Mouse (Mus musculus) heart, postnatal 14 days (tissue): ENCODE data around the gene Gm44805. TPM values are rescaled to one million over a fixed set of nuclear protein-coding genes. Genes with fewer than 3 reads are reported as not detected.

Experiments used
- DNase-seq, 2 experiments: peaks; one replicate each; pipeline ENCODE4 v3.0.0; 2021 to 2022
- intact Hi-C: fragments of 180-260 bp; cut with DNase I; formaldehyde crosslinking; loops from one replicate; pipeline ENCODE4 v1.15.1; 2025
- total RNA-seq, 2 experiments: library from RNA; stranded (reverse); gene quantifications; 2 replicates each; pipeline ENCODE4 v1.2.3; 2021

Gene Gm44805
- total RNA-seq, 2 experiments from 2014 or later, result not detected

- intact Hi-C loops, result no loop called here
- DNase-seq, result no peak
These were observed 2.6 kb upstream of the Gm44805 start for GRCm38 (mm10) chr7:19683771-19684201.

DNA sequence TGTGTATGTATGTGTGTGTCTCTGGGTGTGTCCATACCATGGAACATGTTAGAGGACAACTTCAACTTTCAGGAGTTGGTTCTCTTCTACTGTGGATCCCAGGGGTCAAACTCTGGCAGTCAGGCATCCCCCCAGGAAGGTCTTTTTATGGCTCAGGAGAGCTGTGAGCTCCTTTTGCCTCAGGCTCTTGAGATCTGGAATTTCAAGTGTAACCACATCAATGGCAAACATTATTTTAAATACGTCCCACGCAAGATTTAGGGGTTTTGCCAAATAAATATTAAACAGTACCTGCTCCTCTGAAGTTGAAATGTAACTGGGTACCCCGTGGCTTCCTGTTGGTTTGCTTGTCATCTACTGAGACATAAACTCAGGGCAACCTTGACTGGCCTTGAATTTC lies 1.8 kb upstream of the Gm44805 start:
- intact Hi-C loops, result no loop called here
- no peak for DNase-seq

DNA sequence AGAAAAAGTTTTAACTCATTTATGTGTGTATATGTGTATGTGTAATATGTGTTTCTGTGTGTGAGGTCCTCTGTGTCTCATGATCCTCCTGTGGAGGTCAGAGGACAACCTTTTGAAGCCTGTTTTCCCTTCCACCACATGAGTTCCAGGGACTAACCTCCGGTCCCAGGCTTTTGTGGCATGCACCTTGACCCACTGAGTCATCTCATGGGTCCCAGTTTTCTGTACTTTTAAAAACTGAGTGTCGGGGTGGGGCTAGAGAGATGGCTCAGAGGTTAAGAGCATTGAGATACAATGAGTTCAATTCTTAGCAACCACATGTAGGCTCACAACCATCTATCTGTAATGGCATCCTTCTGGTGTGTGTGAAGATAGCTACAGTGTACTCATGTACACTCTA lies 521 bp downstream of the Gm44805 start:
- DNase-seq, result no peak
- intact Hi-C loops, result no loop called here

GRCm38 (mm10) chr7:19678901-19679300 lies 2.3 kb downstream of the Gm44805 start:
- no peak for DNase-seq
- intact Hi-C loops, result no loop called here

- no peak for DNase-seq
- intact Hi-C loops, result no loop called here
These were observed 3.4 kb downstream of the Gm44805 start, which contains the start of gene Apoc2 for GRCm38 (mm10) chr7:19677872-19678271. Gene Apoc2, minus strand, starts transcription at chr7:19677941.

DNA sequence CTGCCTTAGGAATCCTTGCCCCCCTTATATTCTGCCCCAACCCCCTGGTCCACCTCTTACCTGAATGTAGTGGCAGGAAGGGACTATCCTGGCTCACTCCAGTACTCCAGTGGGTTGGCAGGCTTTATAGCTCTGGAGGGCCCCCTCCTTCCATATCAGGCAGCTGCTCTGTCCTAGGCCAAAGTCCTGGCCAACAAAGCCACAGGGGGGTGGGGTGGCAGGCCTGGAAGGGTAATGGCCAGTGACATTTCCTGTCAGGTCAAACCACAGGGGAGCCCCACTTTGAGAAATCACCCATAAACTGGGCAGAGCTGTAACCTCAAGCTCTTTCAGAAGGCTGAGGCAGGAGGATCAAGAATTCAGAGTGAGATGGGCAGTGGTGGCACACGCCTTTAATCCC lies 4.6 kb downstream of the Gm44805 start:
- intact Hi-C loops, result no loop called here
- no peak for DNase-seq

GRCm38 (mm10) chr7:19675824-19676223 lies 5.4 kb downstream of the Gm44805 start:
- intact Hi-C loops, result no loop called here
- no peak for DNase-seq

GRCm38 (mm10) chr7:19673083-19673699 lies 8.0 kb downstream of the Gm44805 start:
- intact Hi-C loops, result no loop called here
- DNase-seq, result no peak

DNA sequence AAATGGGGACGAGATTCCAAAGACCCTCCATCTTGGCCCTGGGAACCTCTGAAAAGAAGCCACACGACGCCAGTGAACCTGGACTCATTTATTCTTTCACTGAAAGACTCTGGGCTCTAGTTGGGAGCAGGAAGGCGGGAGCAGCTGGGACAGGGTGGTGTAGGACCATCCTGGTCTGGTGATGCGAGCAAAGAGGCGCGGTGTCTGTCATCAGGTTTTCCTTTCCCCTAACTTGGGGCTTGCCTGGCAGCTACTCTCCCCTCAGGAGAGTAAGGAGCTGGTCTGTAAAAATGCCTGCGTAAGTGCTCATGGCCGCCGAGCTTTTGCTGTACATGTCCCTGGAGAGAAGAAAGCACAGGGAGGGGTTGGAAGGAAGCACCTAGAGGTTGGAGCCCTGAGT lies 9.7 kb downstream of the Gm44805 start:
- DNase-seq, result no peak

DNA sequence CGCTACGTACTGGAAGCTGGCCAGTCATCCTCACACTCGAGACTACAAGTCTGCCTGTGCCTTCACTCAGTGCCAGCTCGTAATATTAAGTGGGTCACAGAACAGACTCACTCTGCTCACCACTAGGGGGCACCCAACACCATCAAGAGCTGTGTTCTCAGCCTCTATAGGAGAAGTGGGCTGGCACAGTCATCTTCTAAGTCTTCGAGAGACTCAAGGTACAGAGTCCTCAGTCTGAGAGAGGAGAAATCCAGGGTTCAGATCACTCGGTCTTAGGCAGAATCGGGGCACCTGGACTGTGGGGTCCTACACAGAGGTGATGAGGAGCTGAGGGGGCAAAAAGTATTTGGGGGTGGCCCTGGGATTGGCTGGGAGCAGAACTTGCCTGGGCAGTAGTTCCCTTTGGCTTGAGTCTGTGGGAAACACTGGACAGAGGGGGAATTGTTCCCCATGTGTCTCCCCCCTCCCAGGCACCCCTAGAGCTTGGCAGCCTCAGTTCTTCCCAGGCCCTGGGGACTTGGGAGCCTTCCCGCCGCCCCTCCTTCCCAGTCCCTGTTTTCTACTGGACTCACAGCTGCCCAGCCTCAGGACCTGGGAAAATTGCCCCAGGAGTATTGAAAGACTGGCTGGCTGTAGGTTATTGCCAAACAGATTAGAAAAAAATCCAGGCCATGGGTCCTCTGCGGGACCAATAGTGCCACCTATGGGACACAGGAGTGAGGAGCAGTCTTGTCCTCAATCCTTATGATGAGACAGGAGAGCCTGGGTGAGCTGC lies 12.1 kb downstream of the Gm44805 start:
- intact Hi-C loops, result loop anchor here (1.0 to 5.0 kb wide), 3 partner anchors 32 to 113 kb away; no protein-coding TSS in a partner anchor
- DNase-seq, result peak; percentile 91 to 95

More for the DNA sequence above, 9.7 kb downstream of the Gm44805 start:
- intact Hi-C loops, result no loop called here

DNA sequence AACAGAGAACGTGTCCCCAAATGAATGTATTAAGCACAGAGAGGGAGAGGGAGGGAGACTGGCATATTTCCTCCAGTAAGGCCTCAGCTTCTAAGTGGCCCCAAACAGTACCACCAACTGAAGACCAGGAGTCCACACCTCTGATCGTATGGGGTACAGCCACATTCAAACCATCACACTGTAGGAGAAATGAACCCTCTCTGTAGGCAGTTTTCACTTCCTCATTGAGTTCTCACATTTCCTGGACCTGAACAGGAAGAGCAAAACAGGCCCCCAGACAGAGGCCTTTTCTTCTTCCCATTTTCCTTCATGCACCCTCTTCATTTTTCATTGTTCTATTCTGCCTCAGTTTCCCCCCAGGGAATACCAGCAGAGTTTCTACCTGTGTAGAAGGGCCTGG lies 13.8 kb downstream of the Gm44805 start:
- DNase-seq, result no peak
- intact Hi-C loops, result loop anchor here (5.0 kb wide), 1 partner anchor 115 kb away; no protein-coding TSS in a partner anchor

DNA sequence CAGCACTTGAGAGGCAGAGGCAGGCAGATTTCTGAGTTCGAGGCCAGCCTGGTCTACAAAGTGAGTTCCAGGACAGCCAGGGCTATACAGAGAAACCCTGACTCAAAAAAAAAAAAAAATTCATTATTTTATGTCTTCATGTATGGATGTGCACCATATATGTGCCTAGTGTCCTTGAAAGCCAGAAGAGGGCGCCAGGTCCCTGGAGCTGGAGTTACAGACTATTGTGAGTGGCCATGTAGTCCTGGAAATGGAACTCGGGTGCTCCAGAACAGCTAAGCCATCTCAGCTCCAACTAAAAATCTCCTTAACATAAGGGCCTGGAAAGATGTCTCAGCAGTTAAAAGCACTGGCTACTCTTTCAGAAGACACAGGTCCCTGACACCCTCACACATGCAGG lies 14.5 kb downstream of the Gm44805 start:
- intact Hi-C loops, result loop anchor here (5.0 kb wide), 1 partner anchor 116 kb away; no protein-coding TSS in a partner anchor
- DNase-seq, result no peak

DNA sequence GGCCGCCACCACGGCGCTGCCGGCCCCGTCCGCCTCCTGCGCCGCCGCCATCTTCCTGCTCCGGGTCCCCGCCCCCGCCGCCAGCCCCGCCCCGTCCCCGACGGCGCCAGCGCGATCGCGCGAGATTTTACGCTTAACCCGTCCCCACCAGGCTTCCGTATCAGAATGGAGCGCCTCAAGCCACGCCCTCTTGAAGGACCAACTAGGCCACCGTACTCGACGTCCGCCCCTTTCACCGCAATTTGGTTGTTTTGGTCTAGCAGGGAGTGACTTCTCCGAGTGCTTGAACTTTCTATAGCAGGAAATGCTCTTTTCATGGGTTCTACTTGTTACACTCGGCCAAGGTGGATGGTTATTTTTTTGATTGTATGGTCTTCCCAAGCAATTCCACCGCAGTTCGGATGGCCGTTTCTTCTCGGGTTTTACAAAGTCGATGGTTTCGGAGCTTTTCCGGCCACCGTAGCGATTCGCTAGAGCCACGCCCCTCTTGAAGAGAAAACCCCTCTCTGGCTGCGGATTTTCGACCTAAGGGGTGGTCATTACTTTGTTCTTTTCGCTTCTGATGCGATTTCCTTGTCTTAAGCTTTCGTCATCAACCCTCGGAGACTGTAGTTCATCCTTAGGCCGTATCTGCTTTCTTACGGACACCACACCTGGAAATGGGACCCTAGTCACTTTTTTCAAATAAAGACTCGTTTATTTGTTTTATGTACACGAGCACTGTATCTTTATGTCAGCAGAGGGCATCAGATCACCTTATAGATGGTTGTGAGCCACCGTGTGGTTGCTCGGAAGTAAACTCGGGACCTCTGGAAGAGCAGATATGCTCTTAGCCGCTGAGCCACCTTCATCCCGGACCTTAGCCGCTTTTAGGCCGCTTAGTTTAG lies 16.0 kb downstream of the Gm44805 start, which contains the start of gene Clptm1:
TSS of gene Clptm1 (minus strand) at position 79 of the 887 bp plus-strand sequence.
- intact Hi-C loops, result loop anchor here (5.0 kb wide), 1 partner anchor 117 kb away; no protein-coding TSS in a partner anchor
- DNase-seq, result peak; percentile 96 to 97

DNA sequence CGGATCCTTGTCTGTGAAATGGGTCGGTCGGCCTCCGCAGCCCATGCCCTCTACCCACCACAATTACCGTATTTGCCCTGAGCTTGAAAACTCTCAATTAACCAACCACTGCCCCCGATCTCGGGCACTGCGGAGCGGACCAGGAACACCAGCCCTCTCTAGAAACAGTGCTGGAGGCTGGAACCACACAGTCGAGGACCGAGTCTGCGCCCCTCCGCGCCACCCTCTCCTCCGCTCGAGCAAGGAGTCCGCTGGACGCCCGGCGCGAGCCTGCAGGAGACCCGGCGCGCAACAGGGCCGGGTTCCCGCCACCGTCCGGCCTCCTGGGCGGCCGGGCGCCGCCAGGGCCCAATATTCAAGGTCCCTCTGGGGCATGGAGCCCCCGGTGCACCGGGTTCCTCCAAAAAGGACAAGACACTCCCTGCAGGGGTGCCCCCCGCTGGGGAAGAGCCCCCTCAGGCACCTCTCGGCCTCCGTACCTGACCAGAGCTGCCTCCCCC lies 16.7 kb downstream of the Gm44805 start:
- no peak for DNase-seq
- intact Hi-C loops, result no loop called here

DNA sequence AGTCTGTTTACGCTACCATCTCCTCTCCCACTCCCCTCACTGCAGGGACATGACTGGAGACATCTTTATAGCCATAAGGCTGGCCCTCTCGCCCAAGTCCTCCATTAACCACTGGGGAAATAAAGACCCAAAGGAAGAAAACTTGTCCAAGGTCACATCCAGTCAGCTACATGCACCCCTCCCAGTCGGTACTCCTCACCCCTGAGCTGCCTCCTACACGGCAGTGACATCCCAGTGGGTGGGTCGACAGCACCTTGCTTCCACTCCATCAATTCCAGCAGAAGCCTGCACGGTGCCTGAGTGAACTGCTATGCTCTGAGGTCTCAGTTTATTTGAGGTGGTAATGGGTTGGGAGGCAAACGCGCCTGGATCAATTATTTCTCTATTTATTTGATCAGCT lies 17.3 kb downstream of the Gm44805 start:
- intact Hi-C loops, result no loop called here
- DNase-seq, result no peak

GRCm38 (mm10) chr7:19652614-19653013 lies 28.6 kb downstream of the Gm44805 start:
- intact Hi-C loops, result no loop called here
- peak; percentile 47 to 67 for DNase-seq

DNA sequence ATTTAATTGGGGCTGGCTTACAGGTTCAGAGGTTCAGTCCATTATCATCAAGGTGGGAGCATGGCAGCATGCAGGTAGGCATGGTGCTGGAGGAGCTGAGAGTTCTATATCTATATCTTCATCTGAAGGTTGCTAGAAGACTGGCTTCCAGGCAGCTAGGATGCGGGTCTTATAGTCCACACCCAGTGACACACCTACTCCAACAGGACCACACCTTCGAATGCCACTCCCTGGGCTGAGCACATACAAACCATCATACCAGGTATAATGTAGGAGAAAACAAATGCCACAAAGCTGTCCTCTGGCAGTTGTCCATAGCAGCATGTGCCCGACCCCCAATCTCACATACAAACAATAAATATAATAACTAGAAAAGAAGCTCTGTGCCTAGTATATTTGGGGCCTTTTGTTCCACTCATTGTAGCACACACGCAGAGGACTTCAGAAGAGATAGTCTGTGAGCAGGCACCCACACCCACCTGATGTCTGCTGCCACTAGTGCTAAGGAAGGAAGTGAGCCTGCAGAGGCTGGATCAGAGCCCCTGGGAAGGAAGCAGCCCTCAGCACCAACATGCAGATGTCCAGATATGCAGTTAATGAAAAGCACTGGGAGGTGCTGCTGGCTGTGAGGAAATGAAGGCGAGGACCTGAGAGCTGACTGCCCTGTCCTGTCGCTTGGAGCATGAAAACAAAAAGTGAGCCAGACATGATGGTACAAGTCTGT lies 30.0 kb downstream of the Gm44805 start:
- no peak for DNase-seq
- intact Hi-C loops, result no loop called here

DNA sequence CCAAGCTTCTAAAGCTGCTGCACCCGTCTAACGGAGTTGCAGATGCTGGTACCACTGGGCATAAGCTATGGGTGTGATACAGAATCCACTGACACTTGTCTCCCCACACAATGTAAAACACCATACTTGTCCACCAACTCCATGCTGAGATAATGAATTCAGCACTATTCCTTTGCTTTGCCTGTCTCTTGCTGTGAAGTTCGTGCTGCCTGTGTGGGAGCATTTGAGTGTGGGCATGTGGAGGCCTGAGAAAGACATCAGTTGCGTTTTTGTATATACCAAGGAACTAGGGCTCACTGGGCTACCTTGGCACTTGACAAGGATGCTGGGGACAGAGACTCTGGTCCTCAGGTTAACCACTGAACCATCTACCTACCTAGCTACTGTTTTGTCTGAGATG lies 40.0 kb downstream of the Gm44805 start:
- no peak for DNase-seq
- intact Hi-C loops, result no loop called here

GRCm38 (mm10) chr7:19635074-19635827 lies 46.0 kb downstream of the Gm44805 start:
- intact Hi-C loops, result no loop called here
- no peak for DNase-seq
